Mouse (Mus musculus): ENCODE data around the gene Eif5a. TPM values are rescaled to one million over a fixed set of nuclear protein-coding genes. Genes with fewer than 3 reads are reported as not detected.

The Eif5a gene
- polyA plus RNA-seq, 1 experiment from 2014 or later: 774 TPM

GRCm38 (mm10) chr11:69922012-69922756 is 426 bp upstream of the Eif5a start:
- Histone ChIP-seq H3K27ac (ENCODE audit: low read depth, low read length) (peak overlapping the region; percentile 94), H3K4me1 (replicated peaks; ENCODE audit: control insufficient read depth, insufficient read depth, low read length) (0 out of 2 replicates have a peak, but pooled peaks cover 5% of the 10 kb centered on the region), H3K9ac (ENCODE audit: low read depth, low read length) (peak overlapping the region; percentile 51), H3K27me3 (replicated peaks; ENCODE audit: control insufficient read depth, insufficient read depth, low read length) (no peaks in the 10 kb centered on the region), H3K9me3 (ENCODE audit: control insufficient read depth) (no peaks in the 10 kb centered on the region), H3K4me2 (replicated peaks; ENCODE audit: low read depth) (peak overlapping the region; percentile 70), H3K36me3 (ENCODE audit: control insufficient read depth, insufficient read depth) (peaks cover 19% of the 10 kb centered on the region), H3K4me3 (ENCODE audit: low read depth, low read length) (peak overlapping the region; percentile 44)
- TF ChIP-seq CTCF (IDR thresholded peaks at IDR 0.05; ENCODE audit: low read depth): peak; percentile 35; the same call in 1 of the 2 replicates
- ATAC-seq: no peak
- WGBS: 1% methylated on average over 12 of the region's 12 CpGs

- TF ChIP-seq CTCF (IDR thresholded peaks at IDR 0.05; ENCODE audit: low read depth): no peak; the same call in 1 of the 2 replicates
- Histone ChIP-seq H3K9me3 (ENCODE audit: control insufficient read depth) (no peaks in the 10 kb centered on the region), H3K27me3 (replicated peaks; ENCODE audit: control insufficient read depth, insufficient read depth, low read length) (no peaks in the 10 kb centered on the region), H3K4me1 (replicated peaks; ENCODE audit: control insufficient read depth, insufficient read depth, low read length) (0 out of 2 replicates have a peak, but pooled peaks cover 5% of the 10 kb centered on the region), H3K27ac (ENCODE audit: low read depth, low read length) (peak overlapping the region; percentile 98), H3K9ac (ENCODE audit: low read depth, low read length) (peak overlapping the region; percentile 87), H3K36me3 (ENCODE audit: control insufficient read depth, insufficient read depth) (peaks cover 36% of the 10 kb centered on the region), H3K4me2 (replicated peaks; ENCODE audit: low read depth) (peak overlapping the region; percentile 94), H3K4me3 (ENCODE audit: low read depth, low read length) (peak overlapping the region; percentile 70)
- under 1% methylated on average over 62 of the region's 65 CpGs for WGBS
- peak; percentile 32 for ATAC-seq
Measured at GRCm38 (mm10) chr11:69920266-69921031, 1.3 kb downstream of the Eif5a start.

- peak overlapping the region; percentile 70 for H3K4me3 ChIP-seq (ENCODE audit: low read depth, low read length)
- peak overlapping the region; percentile 87 for H3K9ac ChIP-seq (ENCODE audit: low read depth, low read length)
- peak; percentile 20 for ATAC-seq
- H3K4me1 ChIP-seq (replicated peaks; ENCODE audit: control insufficient read depth, insufficient read depth, low read length): 0 out of 2 replicates have a peak, but pooled peaks cover 5% of the 10 kb centered on the region
- H3K36me3 ChIP-seq (ENCODE audit: control insufficient read depth, insufficient read depth): peaks cover 37% of the 10 kb centered on the region
- TF ChIP-seq CTCF (IDR thresholded peaks at IDR 0.05; ENCODE audit: low read depth): no peak
- peak overlapping the region; percentile 94 for H3K4me2 ChIP-seq (replicated peaks; ENCODE audit: low read depth)
- H3K27ac ChIP-seq (ENCODE audit: low read depth, low read length): peak overlapping the region; percentile 98
- under 1% methylated on average over 17 of the region's 17 CpGs for WGBS
- no peaks in the 10 kb centered on the region for H3K9me3 ChIP-seq (ENCODE audit: control insufficient read depth)
- H3K27me3 ChIP-seq (replicated peaks; ENCODE audit: control insufficient read depth, insufficient read depth, low read length): no peaks in the 10 kb centered on the region
Measured at GRCm38 (mm10) chr11:69919661-69920265, 2.0 kb downstream of the Eif5a start.

- Histone ChIP-seq H3K9ac (ENCODE audit: low read depth, low read length) (no peak overlapping the region), H3K4me2 (replicated peaks; ENCODE audit: low read depth) (peak overlapping the region; percentile 94), H3K4me1 (replicated peaks; ENCODE audit: control insufficient read depth, insufficient read depth, low read length) (0 out of 2 replicates have a peak, but pooled peaks cover 5% of the 10 kb centered on the region), H3K27ac (ENCODE audit: low read depth, low read length) (peak overlapping the region; percentile 11; the same call in 1 of the 2 replicates), H3K27me3 (replicated peaks; ENCODE audit: control insufficient read depth, insufficient read depth, low read length) (no peaks in the 10 kb centered on the region), H3K36me3 (ENCODE audit: control insufficient read depth, insufficient read depth) (peaks cover 37% of the 10 kb centered on the region), H3K9me3 (ENCODE audit: control insufficient read depth) (no peaks in the 10 kb centered on the region), H3K4me3 (ENCODE audit: low read depth, low read length) (peak overlapping the region; percentile 70)
- WGBS: 59% methylated on average over 9 of the region's 9 CpGs
- ATAC-seq: no peak
- no peak for TF ChIP-seq CTCF (IDR thresholded peaks at IDR 0.05; ENCODE audit: low read depth)
Measured at GRCm38 (mm10) chr11:69919053-69919452, 2.7 kb downstream of the Eif5a start.

GRCm38 (mm10) chr11:69918118-69918517 is 3.6 kb downstream of the Eif5a start:
- no peak overlapping the region for H3K27ac ChIP-seq (ENCODE audit: low read depth, low read length)
- no peaks in the 10 kb centered on the region for H3K27me3 ChIP-seq (replicated peaks; ENCODE audit: control insufficient read depth, insufficient read depth, low read length)
- H3K4me1 ChIP-seq (replicated peaks; ENCODE audit: control insufficient read depth, insufficient read depth, low read length): 0 out of 2 replicates have a peak, but pooled peaks cover 5% of the 10 kb centered on the region
- 68% methylated on average over 5 of the region's 5 CpGs for WGBS
- peaks cover 41% of the 10 kb centered on the region for H3K36me3 ChIP-seq (ENCODE audit: control insufficient read depth, insufficient read depth)
- H3K4me3 ChIP-seq (ENCODE audit: low read depth, low read length): no peak overlapping the region
- H3K9me3 ChIP-seq (ENCODE audit: control insufficient read depth): no peaks in the 10 kb centered on the region
- TF ChIP-seq CTCF (IDR thresholded peaks at IDR 0.05; ENCODE audit: low read depth): no peak
- H3K4me2 ChIP-seq (replicated peaks; ENCODE audit: low read depth): no peak overlapping the region
- ATAC-seq: no peak
- H3K9ac ChIP-seq (ENCODE audit: low read depth, low read length): no peak overlapping the region
